Mouse (Mus musculus) CH12.LX (cell line): ENCODE measurements around the gene Ano1.

Source experiments
- HCFC1 ChIP-seq: IDR thresholded peaks from 2 replicates; pipeline ENCODE4 v1.6.1; 2012; ENCODE audit warnings: low read depth, mild to moderate bottlenecking, inconsistent platforms, low read length, improper control_type of control experiment
- SIN3A ChIP-seq: IDR thresholded peaks from 2 replicates; pipeline ENCODE4 v1.6.1; 2012; ENCODE audit warnings: low read length, improper control_type of control experiment, inconsistent platforms
- ZC3H11A ChIP-seq: IDR thresholded peaks from 2 replicates; pipeline ENCODE4 v1.6.1; 2012; ENCODE audit warnings: low read depth, mild to moderate bottlenecking, inconsistent platforms, low read length, improper control_type of control experiment

GRCm38 (mm10) chr7:144740643-144741042, 11.1 kb downstream of the Ano1 start:
- TF ChIP-seq SIN3A (no peak), HCFC1 (no peak), ZC3H11A (no peak)
